Mouse (Mus musculus): ENCODE measurements at regions not wholly inside any gene's neighbourhood (a gene's known extent, or its start where the extent isn't known, plus 50 kb on each side); places are given as distances from the start of the nearest gene placed in this dataset.

GRCm38 (mm10) chr10:21724999-21725398 lies 132.1 kb downstream of the 1700020N01Rik start:
- no peak overlapping the region for H3K4me2 ChIP-seq (ENCODE audit: insufficient read depth, low read depth, poor library complexity, severe bottlenecking)
- H3K9ac ChIP-seq (ENCODE audit: insufficient read depth, low read depth), result no peak overlapping the region
- no peak overlapping the region for H3K4me3 ChIP-seq (replicated peaks in 1 of 3; ENCODE audit: low read depth in 2 of 3, low read length in 2 of 3, poor library complexity in 1 of 3)
- dilution Hi-C loops (cut with MboI; ENCODE audit: extremely low pct_ligation_motif_present, extremely low pct_unique_long_range_greater_than_20kb, low sequenced_read_pairs) (no loop called here), in situ Hi-C loops (cut with MboI; ENCODE audit: low pct_ligation_motif_present, low pct_unique_long_range_greater_than_20kb, low sequenced_read_pairs) (no loop called here)
- DNase-seq (ENCODE audit: extremely low read depth), result no peak
- no peaks in the 10 kb centered on the region for H3K9me3 ChIP-seq (replicated peaks; ENCODE audit: low read length)
- no peak for TF ChIP-seq POLR2A (IDR thresholded peaks at IDR 0.05; ENCODE audit: low read depth, low read length)
- no peak for TF ChIP-seq RAD21 (IDR thresholded peaks at IDR 0.05; ENCODE audit: low read depth, low read length)
- no peak for TF ChIP-seq EP300 (IDR thresholded peaks at IDR 0.05; ENCODE audit: low read length)
- TF ChIP-seq USF2 (conservative IDR thresholded peaks at IDR 0.05; ENCODE audit: low read depth, low read length), result no peak
- TF ChIP-seq NELFE (IDR thresholded peaks at IDR 0.05; ENCODE audit: low read depth, low read length), result no peak
- no peak for TF ChIP-seq PAX5 (IDR thresholded peaks at IDR 0.05; ENCODE audit: low read length)
- TF ChIP-seq MAZ (IDR thresholded peaks at IDR 0.05; ENCODE audit: low read depth, low read length), result no peak
- no peaks in the 10 kb centered on the region for H3K36me3 ChIP-seq (replicated peaks in 1 of 2; ENCODE audit: control insufficient read depth in 1 of 2, insufficient read depth in 1 of 2, low read length in 1 of 2)
- H3K27ac ChIP-seq (ENCODE audit: insufficient read depth, low read depth), result no peak overlapping the region
- H3K27me3 ChIP-seq (replicated peaks), result no peaks in the 10 kb centered on the region
- H3K4me1 ChIP-seq (ENCODE audit: control insufficient read depth in 1 of 2, insufficient read depth in 2 of 2), result no peaks in the 10 kb centered on the region
- H3K79me2 ChIP-seq (replicated peaks; ENCODE audit: control insufficient read depth, extremely low read depth, insufficient read depth, poor library complexity, severe bottlenecking), result no peaks in the 10 kb centered on the region

- Histone ChIP-seq H3K36me3 (replicated peaks in 1 of 2; ENCODE audit: control insufficient read depth in 1 of 2, insufficient read depth in 1 of 2, low read length in 1 of 2) (no peaks in the 10 kb centered on the region), H3K9ac (ENCODE audit: insufficient read depth, low read depth) (no peak overlapping the region), H3K27ac (ENCODE audit: insufficient read depth, low read depth) (no peak overlapping the region), H3K4me1 (ENCODE audit: control insufficient read depth in 1 of 2, insufficient read depth in 2 of 2) (peaks cover 0 to 7% of the 10 kb centered on the region in 2 experiments; a peak in 2 of 4 replicates), H3K27me3 (replicated peaks) (no peaks in the 10 kb centered on the region), H3K79me2 (replicated peaks; ENCODE audit: control insufficient read depth, extremely low read depth, insufficient read depth, poor library complexity, severe bottlenecking) (no peaks in the 10 kb centered on the region), H3K4me3 (replicated peaks in 1 of 3; ENCODE audit: low read depth in 2 of 3, low read length in 2 of 3, poor library complexity in 1 of 3) (no peak overlapping the region), H3K9me3 (replicated peaks; ENCODE audit: low read length) (no peaks in the 10 kb centered on the region), H3K4me2 (ENCODE audit: insufficient read depth, low read depth, poor library complexity, severe bottlenecking) (no peak overlapping the region)
- TF ChIP-seq ZKSCAN1 (IDR thresholded peaks at IDR 0.05; ENCODE audit: borderline replicate concordance, low read depth, low read length) (no peak), MEF2A (IDR thresholded peaks at IDR 0.05; ENCODE audit: borderline replicate concordance, low read depth, low read length) (no peak), CHD1 (IDR thresholded peaks at IDR 0.05; ENCODE audit: low read depth, low read length) (no peak), ZMIZ1 (IDR thresholded peaks at IDR 0.05; ENCODE audit: low read depth, low read length) (no peak), POLR2AphosphoS2 (IDR thresholded peaks at IDR 0.05; ENCODE audit: low read depth, low read length) (no peak), USF1 (IDR thresholded peaks at IDR 0.05; ENCODE audit: low read depth, low read length) (no peak), ELF1 (IDR thresholded peaks at IDR 0.05; ENCODE audit: low read depth, low read length) (no peak), KAT2A (IDR thresholded peaks at IDR 0.05; ENCODE audit: insufficient replicate concordance, low read length) (no peak), NRF1 (IDR thresholded peaks at IDR 0.05; ENCODE audit: low read depth, low read length) (no peak), UBTF (IDR thresholded peaks at IDR 0.05; ENCODE audit: low read depth, low read length) (no peak), SIN3A (IDR thresholded peaks at IDR 0.05; ENCODE audit: low read length) (no peak), GABPA (IDR thresholded peaks at IDR 0.05; ENCODE audit: insufficient replicate concordance, low read depth, low read length) (no peak), TCF12 (IDR thresholded peaks at IDR 0.05; ENCODE audit: low read depth, low read length) (no peak)
- dilution Hi-C loops (cut with MboI; ENCODE audit: extremely low pct_ligation_motif_present, extremely low pct_unique_long_range_greater_than_20kb, low sequenced_read_pairs) (no loop called here), in situ Hi-C loops (cut with MboI; ENCODE audit: low pct_ligation_motif_present, low pct_unique_long_range_greater_than_20kb, low sequenced_read_pairs) (no loop called here)
- no peak for DNase-seq (ENCODE audit: extremely low read depth)
These were observed 141.7 kb upstream of the Sgk1 start for GRCm38 (mm10) chr10:21740256-21740655.

All from CH12.LX (cell line).